Mouse (Mus musculus): ENCODE data around the gene Tead4.
"Not testable (repeated sequence)": the region's sequence is repeated elsewhere in the genome, so short reads cannot be mapped to it uniquely, and the experiment has no call there.

The Tead4 gene

DNA sequence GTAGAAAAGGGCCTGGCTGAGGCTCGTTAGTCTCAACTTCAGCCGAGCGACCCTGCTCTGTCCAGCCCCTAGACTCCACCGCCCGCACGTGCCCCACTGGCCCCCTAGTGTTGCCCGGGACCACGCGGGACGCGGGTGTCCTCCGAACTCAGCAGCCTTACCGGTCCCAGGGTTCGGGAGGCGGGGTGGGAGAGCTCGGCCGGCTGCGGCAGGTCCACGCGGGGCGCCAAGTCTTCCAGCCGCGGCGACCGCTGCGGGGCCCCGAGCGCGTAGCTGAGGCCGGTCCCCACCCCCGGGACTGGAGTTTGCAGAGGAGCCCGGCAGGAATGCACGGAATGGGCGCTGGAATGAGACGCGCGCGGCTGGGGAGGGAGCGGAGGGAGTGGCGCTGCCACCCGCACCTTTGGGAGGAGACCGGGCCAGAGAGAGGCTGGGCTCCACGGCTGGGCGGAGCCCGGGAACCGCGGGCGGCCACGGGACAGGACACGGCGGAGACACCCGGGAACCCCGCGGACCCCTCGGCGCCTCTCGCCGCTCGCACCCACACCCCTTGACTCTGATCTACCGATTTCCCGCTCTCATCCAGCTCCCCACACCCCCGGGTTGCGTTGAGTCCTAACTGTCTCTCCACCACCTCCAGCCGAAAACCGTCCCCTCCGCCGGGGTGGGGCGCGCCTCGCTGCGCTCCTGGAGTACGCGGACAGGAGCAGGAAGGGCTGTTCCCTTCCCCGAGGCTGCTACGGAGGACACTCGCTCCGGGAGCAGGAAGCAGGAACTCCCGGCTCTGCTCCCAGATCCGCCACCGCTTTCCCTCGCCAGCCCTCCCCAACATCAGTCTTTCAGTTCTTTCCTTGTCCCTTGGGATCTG, at the start of gene Tead4:
TSS of gene Tead4 (minus strand) at position 690 of the 868 bp plus-strand sequence.
- peak; percentile 73 to 79 for DNase-seq (ENCODE audit: low spot score in 2 of 2)

DNA sequence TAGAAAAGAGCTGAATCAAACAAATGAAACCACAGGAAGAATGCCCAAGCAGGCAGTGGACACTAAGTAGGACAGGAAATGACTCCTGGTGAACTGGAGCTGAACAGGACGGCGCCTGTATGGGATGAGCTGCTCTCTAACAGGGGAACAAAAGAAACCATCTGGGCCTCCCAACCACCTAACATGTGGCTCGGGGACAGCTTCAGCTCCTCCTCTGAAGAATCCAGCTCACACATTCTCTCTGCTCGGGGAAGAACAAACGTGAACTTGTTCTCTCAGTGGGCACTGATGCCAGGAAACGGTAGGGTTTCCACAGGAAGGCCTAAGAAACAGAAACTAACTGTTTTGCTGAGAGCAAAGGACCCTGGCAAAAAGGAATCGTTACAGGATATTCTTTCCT, 49.1 kb upstream of the Tead4 start:
- DNase-seq (ENCODE audit: low spot score in 2 of 2), result no peak

GRCm38 (mm10) chr6:128346782-128347181, 46.2 kb upstream of the Tead4 start:
- peak in 1 of 2 experiments; percentile 30 for DNase-seq (ENCODE audit: low spot score in 2 of 2)

GRCm38 (mm10) chr6:128345623-128346022, 45.0 kb upstream of the Tead4 start:
- DNase-seq (ENCODE audit: low spot score in 2 of 2), result no peak

- no peak for DNase-seq (ENCODE audit: low spot score in 2 of 2)
These were observed 41.5 kb upstream of the Tead4 start for GRCm38 (mm10) chr6:128341956-128342723.

GRCm38 (mm10) chr6:128338876-128339275, 38.3 kb upstream of the Tead4 start:
- no peak for DNase-seq (ENCODE audit: low spot score in 2 of 2)

DNA sequence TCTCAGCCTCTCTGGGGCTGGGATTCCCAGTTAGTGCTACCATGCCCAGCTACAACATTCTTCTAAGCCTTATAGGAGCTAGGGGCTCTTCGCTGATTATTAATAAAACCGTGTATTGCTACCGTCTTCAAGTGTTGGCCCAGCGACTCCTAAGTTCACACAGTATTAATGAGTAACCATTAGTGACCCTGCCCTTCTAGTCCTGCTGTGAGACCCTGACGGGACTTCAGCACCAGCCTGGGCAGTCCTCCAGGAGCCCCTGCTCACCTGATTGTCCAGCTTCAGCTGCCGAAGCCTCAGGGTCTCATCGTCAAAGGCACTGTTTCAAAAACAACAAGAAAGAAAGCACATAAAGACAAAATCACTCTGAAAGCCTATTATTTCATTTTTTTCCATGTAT, 36.8 kb upstream of the Tead4 start:
- DNase-seq (ENCODE audit: low spot score in 2 of 2), result no peak

DNA sequence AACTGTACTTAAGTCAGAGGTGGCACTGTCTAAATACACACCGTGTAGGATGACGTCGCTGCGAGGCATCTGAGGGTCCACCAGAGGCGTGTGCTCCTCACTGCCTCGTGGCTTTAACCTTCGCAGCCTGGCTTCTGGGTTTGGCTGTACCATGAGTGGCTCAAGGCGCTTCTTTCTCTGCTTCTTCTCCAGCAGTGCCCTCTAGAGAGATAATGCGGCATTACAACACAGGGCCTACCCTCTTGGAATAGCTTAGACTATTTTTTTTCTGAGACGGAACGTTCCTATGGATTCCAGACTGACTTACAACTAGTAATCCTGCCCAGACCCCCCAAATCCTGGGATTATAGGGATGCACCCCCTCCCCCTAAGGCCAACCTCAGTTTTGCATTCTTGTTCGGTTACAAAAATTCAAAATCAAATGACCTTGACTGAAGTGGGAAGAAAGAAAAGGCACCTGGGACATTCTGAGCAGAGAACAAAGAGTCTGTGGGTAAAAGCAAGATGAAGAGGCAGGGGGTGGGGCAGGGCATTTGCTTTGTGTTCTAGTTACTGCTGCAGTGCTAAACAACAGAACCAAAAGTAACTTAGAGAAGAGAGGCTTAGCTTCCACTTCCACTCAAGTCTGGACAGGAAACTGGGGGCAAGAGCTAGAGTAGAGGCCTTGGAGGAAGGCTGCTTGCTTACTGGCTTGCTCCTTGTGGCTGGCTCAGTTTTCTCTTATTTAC, 33.9 kb upstream of the Tead4 start:
- DNase-seq (ENCODE audit: low spot score in 2 of 2), result peak; percentile 31

DNA sequence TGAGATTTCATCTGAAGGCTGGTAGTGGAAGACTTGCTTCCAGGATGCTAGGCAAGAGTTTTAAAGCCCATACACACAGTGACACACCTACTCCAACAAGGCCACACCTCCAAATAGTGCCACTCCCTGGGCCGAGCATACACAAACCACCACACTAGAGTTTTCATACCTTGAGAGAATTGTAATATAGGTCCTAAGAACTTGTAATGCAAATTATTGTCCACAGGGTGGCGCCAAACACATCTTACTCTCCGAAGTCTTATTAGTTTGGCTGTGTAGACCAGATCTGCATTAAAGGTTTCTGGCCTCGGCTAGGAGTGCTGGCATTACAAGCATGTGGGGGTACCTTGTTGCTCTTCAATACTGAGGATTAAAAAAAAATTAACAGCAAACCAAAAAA, 17.7 kb upstream of the Tead4 start:
- DNase-seq (ENCODE audit: low spot score in 2 of 2), result peak in 1 of 2 experiments; percentile 53

DNA sequence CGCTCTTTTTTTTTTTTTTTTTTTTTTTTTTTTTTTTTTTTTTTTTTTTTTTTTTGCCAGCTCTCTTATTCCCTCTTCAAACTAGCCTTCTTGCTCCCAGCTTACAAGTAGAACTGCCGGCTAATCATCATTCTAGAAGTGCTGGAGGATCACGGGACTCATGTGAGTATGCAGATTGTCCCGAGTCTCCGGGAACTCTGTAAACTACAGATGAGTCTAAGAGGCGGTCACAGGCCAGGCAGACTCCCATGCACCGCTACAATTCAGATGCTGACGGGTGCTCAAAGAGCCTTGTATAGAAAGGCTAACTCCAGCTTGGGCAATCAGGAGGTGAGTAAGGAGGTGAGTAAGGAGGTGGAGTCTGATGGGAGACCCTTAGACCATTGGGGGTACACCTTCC, 15.0 kb upstream of the Tead4 start:
- no peak for DNase-seq (ENCODE audit: low spot score in 2 of 2)

GRCm38 (mm10) chr6:128314796-128315195, 14.2 kb upstream of the Tead4 start:
- no peak for DNase-seq (ENCODE audit: low spot score in 2 of 2)

GRCm38 (mm10) chr6:128308311-128308710, 7.7 kb upstream of the Tead4 start:
- peak in 1 of 2 experiments; percentile 33 for DNase-seq (ENCODE audit: low spot score in 2 of 2)

DNA sequence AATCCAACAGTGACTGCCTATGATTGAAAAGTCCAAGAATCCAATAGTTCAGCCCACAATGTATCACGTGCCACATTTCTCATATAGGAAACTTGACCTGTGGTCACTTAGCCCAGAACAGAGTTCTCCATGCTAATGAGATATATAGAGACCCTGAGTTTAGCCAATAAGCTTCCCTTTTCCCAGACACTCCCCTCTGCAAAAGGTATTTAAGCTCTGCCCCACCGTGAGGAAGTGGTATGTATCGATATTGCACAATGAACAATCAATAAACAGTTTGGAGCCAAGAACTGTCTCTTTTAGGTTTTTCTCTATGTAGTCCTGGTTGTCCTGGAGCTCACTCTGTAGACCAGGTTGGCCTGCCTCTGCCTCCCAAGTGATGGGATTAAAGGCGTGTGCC, 4.2 kb upstream of the Tead4 start:
- no peak for DNase-seq (ENCODE audit: low spot score in 2 of 2)

GRCm38 (mm10) chr6:128302640-128303039, 2.0 kb upstream of the Tead4 start:
- DNase-seq (ENCODE audit: low spot score in 2 of 2), result not testable (repeated sequence)

DNA sequence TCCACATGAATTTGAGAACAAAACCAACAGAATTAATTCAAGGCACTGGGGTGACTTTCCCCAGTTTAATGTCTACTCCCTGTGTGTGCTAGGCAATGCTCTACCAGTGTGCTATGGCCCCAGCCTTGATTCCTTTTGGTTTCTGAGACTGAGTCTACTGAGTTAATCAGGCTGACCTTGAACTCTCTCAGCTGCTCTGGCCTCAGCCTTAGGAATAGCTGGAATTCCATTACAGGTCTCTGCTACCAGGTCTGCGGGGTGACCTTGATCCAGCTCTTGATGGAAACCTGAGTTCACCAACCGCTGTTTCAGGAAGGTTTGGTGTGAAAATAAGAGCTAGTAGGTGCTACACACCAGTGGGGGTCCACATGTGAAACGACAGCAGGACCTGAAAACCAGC, 1.3 kb upstream of the Tead4 start:
- no peak for DNase-seq (ENCODE audit: low spot score in 2 of 2)

GRCm38 (mm10) chr6:128301458-128301857, 835 bp upstream of the Tead4 start:
- DNase-seq (ENCODE audit: low spot score in 2 of 2), result no peak

GRCm38 (mm10) chr6:128299292-128300133, 1.1 kb downstream of the Tead4 start:
- no peak for DNase-seq (ENCODE audit: low spot score in 2 of 2)

- DNase-seq (ENCODE audit: low spot score in 2 of 2), result no peak
These were observed 2.4 kb downstream of the Tead4 start for GRCm38 (mm10) chr6:128298246-128298645.

DNA sequence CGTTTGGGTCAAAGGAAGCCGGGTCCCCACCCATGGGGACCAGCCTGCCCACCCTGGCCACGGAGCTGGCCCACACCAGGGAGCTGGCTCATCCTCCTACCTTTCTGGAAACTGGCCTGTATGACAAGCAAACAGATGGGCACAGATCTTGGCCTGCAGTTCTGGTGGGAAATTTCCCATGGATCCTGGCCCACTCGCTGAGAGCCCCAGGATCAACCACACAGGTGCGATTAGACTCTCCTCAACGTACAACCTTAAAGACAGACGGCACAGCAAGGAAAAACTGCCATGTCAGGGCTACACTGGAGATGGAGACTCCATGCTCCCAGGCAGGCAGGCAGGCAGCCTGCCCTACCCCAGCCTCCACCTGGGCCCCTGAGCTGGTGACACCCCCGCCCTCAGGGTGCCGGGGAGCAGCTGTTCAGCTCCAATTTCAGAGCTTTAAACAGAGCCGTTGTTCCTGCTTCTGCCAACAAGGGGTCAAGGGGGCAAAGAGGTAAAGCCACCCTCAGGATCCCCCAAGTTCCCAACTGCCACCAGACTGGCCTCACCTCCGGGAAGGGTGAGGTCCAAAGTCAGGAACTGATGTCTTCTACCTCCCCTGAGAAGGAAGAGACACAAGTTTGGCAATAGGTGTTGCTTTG, 3.8 kb downstream of the Tead4 start:
- DNase-seq (ENCODE audit: low spot score in 2 of 2), result no peak

DNA sequence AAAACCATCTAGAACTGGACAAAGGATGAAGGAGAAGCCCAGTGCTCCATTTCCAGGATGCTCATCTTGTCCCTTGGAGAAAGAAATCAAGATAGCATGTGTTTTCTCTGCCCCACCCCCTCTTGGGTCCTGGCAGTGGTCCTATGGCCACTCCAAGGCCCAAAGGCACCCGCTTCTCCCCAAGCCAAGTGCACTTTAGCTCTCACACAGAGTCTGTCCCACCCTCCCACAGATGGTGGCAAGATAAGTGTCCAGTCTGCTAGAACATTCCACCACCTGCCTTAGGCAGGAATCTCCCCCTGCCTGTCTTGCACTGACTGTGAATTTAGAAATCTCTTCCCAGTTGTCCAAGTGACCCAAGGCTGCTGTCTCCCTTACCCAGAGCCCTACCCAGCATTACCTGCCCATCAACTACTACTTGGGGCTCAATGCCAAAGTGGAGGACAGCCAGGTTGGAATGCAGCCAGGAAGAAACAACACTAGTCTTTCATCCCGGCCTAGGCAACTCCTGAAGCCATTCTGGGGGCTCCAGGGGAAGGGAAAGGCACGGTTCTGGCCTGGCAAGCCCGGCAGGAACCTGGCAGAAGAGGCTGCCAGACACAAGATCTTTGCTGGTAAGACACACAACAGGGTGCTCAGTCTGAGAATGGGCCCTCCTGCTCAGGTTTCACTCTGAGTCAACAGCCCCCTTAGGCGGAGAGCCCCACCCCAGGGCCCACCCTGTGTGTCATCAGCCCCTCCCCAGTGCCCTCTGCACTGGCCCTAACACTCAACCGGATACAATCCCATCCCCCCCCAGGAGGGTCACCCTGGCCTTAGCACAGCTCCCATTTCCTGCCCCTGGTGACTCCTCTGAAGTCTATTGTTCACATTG, 4.5 kb downstream of the Tead4 start:
- DNase-seq (ENCODE audit: low spot score in 2 of 2), result peak; percentile 61 to 80

All from heart, adult 9 months (tissue).